Mouse (Mus musculus): ENCODE results near the gene Tsc2.

Gene Tsc2

GRCm38 (mm10) chr17:24565092-24565491 lies 67.3 kb downstream of the Tsc2 start:
- DNase-seq, result peak in 1 of 2 experiments; percentile 20

GRCm38 (mm10) chr17:24564422-24564821 lies 68.0 kb downstream of the Tsc2 start:
- peak in 1 of 2 experiments; percentile 11 for DNase-seq

GRCm38 (mm10) chr17:24563638-24564037 lies 68.8 kb downstream of the Tsc2 start:
- no peak for DNase-seq

GRCm38 (mm10) chr17:24561592-24561991 lies 70.8 kb downstream of the Tsc2 start:
- DNase-seq, result no peak

- peak; percentile 72 to 79 for DNase-seq
Measured at GRCm38 (mm10) chr17:24560301-24561028, 72.0 kb downstream of the Tsc2 start.

GRCm38 (mm10) chr17:24559146-24559545 lies 73.3 kb downstream of the Tsc2 start:
- peak in 1 of 2 experiments; percentile 29 for DNase-seq

- peak in 1 of 2 experiments; percentile 13 for DNase-seq
Measured at GRCm38 (mm10) chr17:24558600-24559099, 73.8 kb downstream of the Tsc2 start.

- peak in 1 of 2 experiments; percentile 18 for DNase-seq
Measured at GRCm38 (mm10) chr17:24557091-24557490, 75.3 kb downstream of the Tsc2 start.

- peak in 1 of 2 experiments; percentile 30 for DNase-seq
Measured at GRCm38 (mm10) chr17:24551050-24551444, 81.4 kb downstream of the Tsc2 start.

- DNase-seq, result peak; percentile 88
Measured at GRCm38 (mm10) chr17:24550416-24551049, 81.9 kb downstream of the Tsc2 start.

GRCm38 (mm10) chr17:24549618-24550415 lies 82.6 kb downstream of the Tsc2 start, which contains the start of gene Pkd1:
Gene Pkd1, plus strand, starts transcription at chr17:24549834.
- peak; percentile 98 to 99 for DNase-seq

- DNase-seq, result peak; percentile 74 to 80
Measured at GRCm38 (mm10) chr17:24548921-24549617, 83.4 kb downstream of the Tsc2 start.

GRCm38 (mm10) chr17:24548435-24548834 lies 84.0 kb downstream of the Tsc2 start:
- no peak for DNase-seq

- DNase-seq, result no peak
Measured at GRCm38 (mm10) chr17:24546234-24546633, 86.2 kb downstream of the Tsc2 start.

Measured in cerebellum, postnatal 25 days (tissue).